Mouse (Mus musculus): ENCODE data around the gene Klk1b5. TPM values are rescaled to one million over a fixed set of nuclear protein-coding genes. Genes with fewer than 3 reads are reported as not detected.
"Not testable (repeated sequence)": the region's sequence is repeated elsewhere in the genome, so short reads cannot be mapped to it uniquely, and the experiment has no call there.

Klk1b5 gene
- total RNA-seq (2014; rRNA removed) (not detected in 2 replicates), polyA plus RNA-seq (2015; fragmentation: Nextera tagmentation; extraction: Ambion mirVana) (not detected in 2 replicates)

DNA sequence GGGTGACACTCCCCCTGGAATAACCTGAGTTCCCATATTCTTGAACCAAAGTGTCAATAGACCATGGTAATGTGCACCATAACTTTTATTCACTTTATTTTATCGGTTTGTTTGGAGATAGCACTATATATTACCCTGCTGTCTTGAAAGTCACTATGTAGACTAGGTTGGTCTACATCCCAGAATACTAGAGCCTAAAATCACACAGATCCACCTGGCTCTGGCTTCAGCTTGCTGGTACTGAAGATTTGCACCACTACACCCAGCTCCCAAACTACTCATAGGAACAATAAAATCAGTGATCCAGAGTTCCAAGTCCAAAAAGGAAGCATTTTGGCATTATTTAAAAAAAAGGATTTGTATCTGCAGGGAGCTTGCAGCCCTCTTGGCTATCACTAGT lies at the start of gene Klk1b5:
Gene Klk1b5, plus strand, starts transcription at position 301 of the 400 bp plus-strand sequence.
- no peaks in the 10 kb centered on the region for H3K27me3 ChIP-seq (ENCODE audit: insufficient read depth, low read length)

DNA sequence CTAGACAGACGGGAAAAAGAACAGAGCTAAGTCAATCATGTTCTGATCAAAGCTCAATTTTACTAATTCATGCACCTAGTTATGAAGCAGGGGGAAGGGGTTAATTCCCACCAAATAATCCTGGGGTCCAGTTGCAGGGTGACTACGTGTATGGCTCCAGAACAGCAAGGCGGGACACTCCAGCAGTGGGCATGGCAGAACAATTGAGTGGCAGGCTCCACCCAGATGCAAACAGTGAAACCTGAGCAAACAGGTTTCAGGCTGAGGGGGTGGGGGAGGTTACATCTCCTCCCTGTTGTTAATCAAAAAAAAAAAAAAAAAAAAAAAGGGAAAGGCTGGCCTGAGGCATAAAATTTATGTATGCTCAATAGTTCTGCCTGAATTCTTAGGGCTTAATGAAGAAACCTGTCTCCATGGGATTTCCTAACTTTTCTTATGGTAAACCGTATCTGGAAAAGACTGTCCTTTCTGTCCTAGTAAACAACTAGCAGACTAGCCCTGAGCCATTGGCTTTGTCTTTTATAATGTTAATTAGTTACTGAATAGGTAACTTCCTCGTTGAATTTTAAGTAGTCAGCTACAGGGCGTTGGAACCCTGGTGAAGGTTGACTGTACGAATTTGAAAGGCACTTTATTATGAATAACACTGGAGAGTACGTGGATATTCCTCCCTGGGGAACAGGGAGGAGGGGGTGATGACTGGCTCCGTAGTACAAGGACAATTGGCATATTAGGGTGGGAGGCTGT lies 36.3 kb upstream of the Klk1b5 start:
- no peak overlapping the region for H3K27ac ChIP-seq (ENCODE audit: low read depth, low read length)
- H3K9ac ChIP-seq: no peak overlapping the region
- WGBS: 21% methylated on average over 9 of the region's 9 CpGs
- H3K36me3 ChIP-seq (ENCODE audit: insufficient read depth): no peaks in the 10 kb centered on the region
- no peaks in the 10 kb centered on the region for H3K4me1 ChIP-seq (ENCODE audit: insufficient read depth)
- H3K27me3 ChIP-seq (ENCODE audit: insufficient read depth, low read length): no peaks in the 10 kb centered on the region
- no peak for DNase-seq
- no peaks in the 10 kb centered on the region for H3K9me3 ChIP-seq (ENCODE audit: low read length)
- H3K4me3 ChIP-seq (ENCODE audit: low read depth, low read length): no peak overlapping the region
- no peak for TF ChIP-seq CTCF (IDR thresholded peaks at IDR 0.05; ENCODE audit: low read depth)
- ATAC-seq: no peak
- H3K4me2 ChIP-seq (ENCODE audit: low read depth): no peak overlapping the region

More for the DNA sequence above, at the start of gene Klk1b5:
- Histone ChIP-seq H3K4me3 (ENCODE audit: low read depth, low read length) (no peak within 1 kb of the TSS), H3K27ac (ENCODE audit: low read depth, low read length) (no peak within 1 kb of the TSS), H3K4me1 (ENCODE audit: insufficient read depth) (no peaks in the 10 kb centered on the region), H3K4me2 (ENCODE audit: low read depth) (no peak within 1 kb of the TSS), H3K9ac (no peak within 1 kb of the TSS), H3K9me3 (ENCODE audit: low read length) (no peaks in the 10 kb centered on the region), H3K36me3 (ENCODE audit: insufficient read depth) (no peaks in the 10 kb centered on the region)
- WGBS: 79% methylated on average over 1 of the region's 1 CpGs
- no peak for TF ChIP-seq CTCF (IDR thresholded peaks at IDR 0.05; ENCODE audit: low read depth)
- ATAC-seq (no peak), DNase-seq (no peak)

DNA sequence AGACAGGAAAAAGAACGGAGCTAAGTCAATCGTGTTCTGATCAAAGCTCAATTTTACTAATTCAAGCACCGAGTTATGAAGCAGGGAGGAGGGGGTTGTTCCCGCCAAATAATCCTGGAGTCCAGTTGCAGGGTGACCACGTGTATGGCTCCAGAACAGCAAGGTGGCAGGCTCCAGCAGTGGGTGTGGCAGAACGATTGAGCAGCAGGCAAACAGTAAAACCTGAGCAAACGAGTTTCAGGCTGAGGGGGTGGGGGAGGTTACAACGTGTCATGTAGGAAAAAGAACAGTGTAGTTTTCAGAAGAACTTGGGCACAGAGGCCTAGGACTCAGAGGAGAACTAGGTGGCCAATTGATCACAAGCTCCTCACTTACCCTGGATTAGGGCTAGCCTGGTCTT lies 29.2 kb upstream of the Klk1b5 start:
- H3K27me3 ChIP-seq (ENCODE audit: insufficient read depth, low read length); H3K4me3 ChIP-seq (ENCODE audit: low read depth, low read length); DNase-seq; H3K9me3 ChIP-seq (ENCODE audit: low read length); H3K9ac ChIP-seq; H3K36me3 ChIP-seq (ENCODE audit: insufficient read depth); ATAC-seq; H3K4me2 ChIP-seq (ENCODE audit: low read depth); H3K4me1 ChIP-seq (ENCODE audit: insufficient read depth); H3K27ac ChIP-seq (ENCODE audit: low read depth, low read length): not testable (repeated sequence)
- 66% methylated on average over 8 of the region's 8 CpGs for WGBS

DNA sequence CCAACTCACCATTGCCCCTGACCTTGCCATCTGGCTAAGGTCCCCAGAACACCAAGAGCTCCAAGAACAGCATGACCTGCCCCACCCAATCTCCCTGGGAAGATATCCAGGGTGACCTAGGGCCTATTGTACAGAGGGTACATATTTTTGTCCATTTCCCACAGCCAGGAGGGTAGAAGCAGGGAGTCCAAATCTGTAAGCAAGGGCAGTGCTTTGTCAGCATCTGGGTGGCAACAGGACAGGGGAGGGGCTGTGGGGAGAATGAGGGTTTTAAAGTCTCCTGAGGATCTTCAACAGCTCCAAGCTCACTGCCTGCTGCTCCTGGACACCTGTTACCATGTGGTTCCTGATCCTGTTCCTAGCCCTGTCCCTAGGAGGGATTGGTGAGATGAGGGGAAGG lies 27.8 kb upstream of the Klk1b5 start, which contains the start of gene Klk1b24:
Gene Klk1b24, plus strand, starts transcription at position 301 of the 400 bp plus-strand sequence.
- not testable (repeated sequence) for H3K9me3 ChIP-seq (ENCODE audit: low read length); H3K4me1 ChIP-seq (ENCODE audit: insufficient read depth); H3K27me3 ChIP-seq (ENCODE audit: insufficient read depth, low read length); H3K27ac ChIP-seq (ENCODE audit: low read depth, low read length); H3K9ac ChIP-seq; DNase-seq; H3K4me2 ChIP-seq (ENCODE audit: low read depth); H3K4me3 ChIP-seq (ENCODE audit: low read depth, low read length); ATAC-seq; H3K36me3 ChIP-seq (ENCODE audit: insufficient read depth)

DNA sequence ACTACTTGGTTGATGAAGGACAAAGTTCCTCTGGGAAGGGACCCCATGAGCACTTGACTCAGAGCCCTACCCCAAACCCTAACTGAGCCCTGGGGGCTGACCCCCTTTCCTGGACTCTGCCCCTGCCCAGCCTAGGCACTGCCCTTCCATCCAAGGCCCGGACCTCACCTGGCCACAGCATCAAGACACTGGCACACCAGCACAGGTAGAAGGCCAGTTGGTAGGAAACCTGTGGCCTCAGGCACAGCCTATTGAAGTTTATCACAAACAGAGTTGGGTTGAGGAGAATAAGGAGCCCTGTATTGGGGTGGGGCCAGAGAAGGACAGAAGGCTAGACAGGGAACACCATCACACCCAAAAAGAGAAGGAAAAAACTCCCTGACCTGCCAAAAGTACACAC lies 22.3 kb upstream of the Klk1b5 start:
- not testable (repeated sequence) for H3K4me1 ChIP-seq (ENCODE audit: insufficient read depth); H3K4me2 ChIP-seq (ENCODE audit: low read depth); DNase-seq; H3K36me3 ChIP-seq (ENCODE audit: insufficient read depth); H3K27me3 ChIP-seq (ENCODE audit: insufficient read depth, low read length); H3K9ac ChIP-seq; ATAC-seq; H3K9me3 ChIP-seq (ENCODE audit: low read length); H3K4me3 ChIP-seq (ENCODE audit: low read depth, low read length); H3K27ac ChIP-seq (ENCODE audit: low read depth, low read length)
- WGBS: 95% methylated on average over 1 of the region's 1 CpGs

DNA sequence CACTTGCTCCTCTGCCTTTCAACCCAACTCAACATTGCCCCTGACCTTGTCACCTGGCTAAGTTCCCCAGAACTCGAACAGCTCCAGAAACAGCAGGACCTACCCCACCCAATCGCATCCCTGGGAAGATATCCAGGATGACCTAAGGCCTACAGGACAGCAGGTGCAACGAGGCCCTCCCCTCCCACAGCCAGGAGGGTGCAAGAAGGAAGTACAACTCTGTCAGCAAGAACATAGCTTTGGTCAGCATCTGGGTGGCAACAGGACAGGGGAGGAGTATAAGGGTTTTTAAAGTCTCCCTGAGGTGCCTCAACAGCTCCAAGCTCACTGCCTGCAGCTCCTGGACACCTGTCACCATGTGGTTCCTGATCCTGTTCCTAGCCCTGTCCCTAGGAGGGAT lies 17.9 kb upstream of the Klk1b5 start, which contains the start of gene Klk1b3:
Gene Klk1b3, plus strand, starts transcription at position 301 of the 400 bp plus-strand sequence.
- no peak within 1 kb of the TSS for H3K4me3 ChIP-seq (ENCODE audit: low read depth, low read length)
- H3K4me1 ChIP-seq (ENCODE audit: insufficient read depth): no peaks in the 10 kb centered on the region
- H3K4me2 ChIP-seq (ENCODE audit: low read depth): no peak within 1 kb of the TSS
- 71% methylated on average over 3 of the region's 3 CpGs for WGBS
- no peaks in the 10 kb centered on the region for H3K9me3 ChIP-seq (ENCODE audit: low read length)
- H3K27me3 ChIP-seq (ENCODE audit: insufficient read depth, low read length): no peaks in the 10 kb centered on the region
- no peak for TF ChIP-seq CTCF (IDR thresholded peaks at IDR 0.05; ENCODE audit: low read depth)
- ATAC-seq (no peak), DNase-seq (no peak)
- H3K9ac ChIP-seq: no peak within 1 kb of the TSS
- H3K36me3 ChIP-seq (ENCODE audit: insufficient read depth): no peaks in the 10 kb centered on the region
- H3K27ac ChIP-seq (ENCODE audit: low read depth, low read length): no peak within 1 kb of the TSS

DNA sequence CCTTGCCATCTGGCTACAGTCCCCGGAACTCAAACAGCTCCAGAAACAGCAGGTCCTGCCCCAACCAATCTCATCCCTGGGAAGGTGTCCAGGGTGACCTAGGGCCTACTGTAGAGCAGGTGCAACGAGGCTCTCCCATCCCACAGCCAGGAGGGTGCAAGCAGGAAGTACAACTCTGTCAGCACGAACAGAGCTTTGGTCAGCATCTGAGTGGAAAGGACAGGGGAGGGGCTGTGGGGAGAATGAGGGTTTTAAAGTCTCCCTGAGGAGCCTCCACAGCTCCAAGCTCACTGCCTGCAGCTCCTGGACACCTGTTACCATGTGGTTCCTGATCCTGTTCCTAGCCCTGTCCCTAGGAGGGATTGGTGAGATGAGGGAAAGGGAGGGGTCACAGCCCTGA lies 8.6 kb upstream of the Klk1b5 start, which contains the start of gene Klk1b4:
Gene Klk1b4, plus strand, starts transcription at position 301 of the 400 bp plus-strand sequence.
- not testable (repeated sequence) for H3K4me3 ChIP-seq (ENCODE audit: low read depth, low read length); H3K9me3 ChIP-seq (ENCODE audit: low read length); ATAC-seq; H3K36me3 ChIP-seq (ENCODE audit: insufficient read depth); H3K9ac ChIP-seq; H3K27me3 ChIP-seq (ENCODE audit: insufficient read depth, low read length); H3K4me2 ChIP-seq (ENCODE audit: low read depth); H3K27ac ChIP-seq (ENCODE audit: low read depth, low read length); H3K4me1 ChIP-seq (ENCODE audit: insufficient read depth); DNase-seq
- WGBS: 55% methylated on average over 3 of the region's 3 CpGs
